Mouse (Mus musculus): Measurements from ENCODE around the gene Rnf114.

GRCm38 (mm10) chr2:167502554-167503252 is 10.3 kb downstream of the Rnf114 start:
- TF ChIP-seq POLR2A (IDR thresholded peaks at IDR 0.05; ENCODE audit: borderline replicate concordance, control insufficient read depth, low read depth, low read length) = no peak
- TF ChIP-seq CTCF (IDR thresholded peaks at IDR 0.05; ENCODE audit: control insufficient read depth, insufficient read depth, low read length) = no peak
